Mouse (Mus musculus): ENCODE data around the gene Amph. TPM values are rescaled to one million over a fixed set of nuclear protein-coding genes. Genes with fewer than 3 reads are reported as not detected.
"Not testable (repeated sequence)": the region's sequence is repeated elsewhere in the genome, so short reads cannot be mapped to it uniquely, and the experiment has no call there.

Amph gene
- 2.4 and 2.5 TPM in 2 replicates for polyA plus RNA-seq (2015; fragmentation: Nextera tagmentation; extraction: Ambion mirVana)

DNA sequence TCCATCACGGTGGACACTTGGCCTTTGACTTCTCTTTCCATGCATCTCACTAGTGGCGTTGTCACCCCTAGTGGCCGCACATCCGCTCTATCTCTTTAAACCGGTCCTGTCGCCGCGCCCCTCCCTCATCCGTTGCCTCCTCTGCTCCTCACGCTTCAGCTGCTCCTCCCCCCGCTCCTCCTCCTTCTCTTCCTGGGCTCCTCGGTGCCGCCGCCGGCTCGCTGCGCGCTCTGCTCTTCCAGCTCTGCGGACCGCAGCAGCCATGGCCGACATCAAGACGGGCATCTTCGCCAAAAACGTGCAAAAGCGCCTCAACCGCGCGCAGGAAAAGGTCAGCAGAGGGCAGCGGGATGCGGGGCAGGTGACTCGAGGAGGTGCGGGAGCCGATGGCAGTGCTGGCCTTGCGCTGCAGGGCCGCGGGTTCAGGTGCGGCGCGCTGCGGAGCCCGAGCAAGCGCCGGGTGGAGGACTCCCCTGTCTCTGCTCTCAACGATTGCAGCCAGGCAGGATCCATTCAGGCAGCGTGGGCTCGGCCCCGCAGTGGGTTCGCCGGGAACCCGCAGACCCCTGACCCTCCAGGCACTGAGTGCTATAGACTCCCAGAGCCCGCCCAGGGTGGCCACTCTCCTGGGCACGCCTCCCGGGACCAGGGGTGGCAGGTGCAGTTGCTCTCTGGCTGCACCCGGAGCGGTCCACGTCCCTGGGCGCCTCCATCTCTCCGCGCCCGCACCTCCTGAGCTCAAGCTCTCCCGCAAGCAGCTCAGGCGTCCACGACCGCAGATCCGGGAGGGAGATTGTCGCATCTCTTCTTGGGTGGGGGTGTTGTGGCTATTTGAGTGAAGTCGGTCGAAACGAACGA is at the start of gene Amph:
TSS of gene Amph (plus strand) at position 35 of the 858 bp plus-strand sequence.
- ATAC-seq (ENCODE audit: insufficient number of reproducible peaks, low FRiP score, low TSS enrichment, low read depth): peak; percentile 89
- peak within 1 kb of the TSS; percentile 28; the same call in 1 of the 2 replicates for H3K9ac ChIP-seq
- WGBS: under 1% methylated on average over 70 of the region's 70 CpGs

DNA sequence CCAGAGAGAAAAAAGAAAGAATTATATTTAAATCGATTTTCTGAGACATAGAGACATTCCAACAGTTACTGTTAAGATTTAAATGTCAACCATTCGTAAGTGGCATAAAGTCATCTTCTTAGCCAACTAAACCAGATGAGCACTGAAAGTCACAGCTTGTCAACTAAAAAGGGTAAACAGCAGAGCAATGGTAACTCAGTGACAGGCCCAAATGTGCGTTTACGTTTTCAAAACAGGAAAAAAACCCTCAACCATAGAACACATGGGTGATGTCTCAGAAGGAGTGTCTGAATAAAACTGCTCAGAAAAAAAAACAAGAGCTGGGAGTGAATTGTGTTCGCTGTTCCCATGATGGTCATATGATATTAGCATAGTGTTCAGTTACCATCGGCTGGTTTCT is 44.4 kb upstream of the Amph start:
- no peaks in the 10 kb centered on the region for H3K36me3 ChIP-seq
- H3K4me2 ChIP-seq (replicated peaks): no peak overlapping the region
- 79% methylated on average over 6 of the region's 6 CpGs for WGBS
- H3K27ac ChIP-seq (replicated peaks): no peak overlapping the region
- H3K9me3 ChIP-seq (replicated peaks): no peaks in the 10 kb centered on the region
- no peak overlapping the region for H3K4me3 ChIP-seq (replicated peaks)
- no peaks in the 10 kb centered on the region for H3K4me1 ChIP-seq
- no peaks in the 10 kb centered on the region for H3K27me3 ChIP-seq
- ATAC-seq (ENCODE audit: insufficient number of reproducible peaks, low FRiP score, low TSS enrichment, low read depth): no peak
- H3K9ac ChIP-seq: no peak overlapping the region

More for the DNA sequence above, at the start of gene Amph:
- H3K9me3 ChIP-seq (replicated peaks): no peaks in the 10 kb centered on the region
- peak within 1 kb of the TSS; percentile 95 for H3K4me2 ChIP-seq (replicated peaks)
- peaks cover 8% of the 10 kb centered on the region; the same call in 1 of the 2 replicates for H3K4me1 ChIP-seq
- H3K4me3 ChIP-seq (replicated peaks): peak within 1 kb of the TSS; percentile 64
- H3K36me3 ChIP-seq: no peaks in the 10 kb centered on the region
- no peak within 1 kb of the TSS for H3K27ac ChIP-seq (replicated peaks)
- H3K27me3 ChIP-seq: peaks cover 18% of the 10 kb centered on the region

DNA sequence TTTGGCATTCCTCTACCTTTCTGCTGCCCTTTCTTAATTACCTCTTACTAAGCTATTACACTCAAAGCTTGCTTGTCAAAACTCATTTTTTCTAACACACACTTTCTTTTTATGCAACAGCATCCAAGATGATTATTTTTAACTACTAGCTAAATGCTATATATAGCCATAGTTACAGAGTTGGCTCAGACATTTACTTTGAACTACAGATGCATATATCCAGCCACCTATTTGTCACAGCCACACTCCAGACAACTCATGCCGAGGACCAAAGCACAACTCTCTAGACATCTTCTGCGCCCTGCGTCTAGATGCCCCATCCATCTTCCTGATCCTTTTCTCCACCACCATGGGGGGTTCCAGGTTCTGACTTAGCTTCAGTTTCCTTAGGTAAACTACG is 33.2 kb upstream of the Amph start:
- Histone ChIP-seq H3K4me3 (replicated peaks) (no peak overlapping the region), H3K4me1 (no peaks in the 10 kb centered on the region), H3K9ac (no peak overlapping the region), H3K27me3 (no peaks in the 10 kb centered on the region), H3K36me3 (no peaks in the 10 kb centered on the region), H3K27ac (replicated peaks) (no peak overlapping the region), H3K4me2 (replicated peaks) (no peak overlapping the region), H3K9me3 (replicated peaks) (no peaks in the 10 kb centered on the region)
- no peak for ATAC-seq (ENCODE audit: insufficient number of reproducible peaks, low FRiP score, low TSS enrichment, low read depth)
- 88% methylated on average over 4 of the region's 4 CpGs for WGBS

DNA sequence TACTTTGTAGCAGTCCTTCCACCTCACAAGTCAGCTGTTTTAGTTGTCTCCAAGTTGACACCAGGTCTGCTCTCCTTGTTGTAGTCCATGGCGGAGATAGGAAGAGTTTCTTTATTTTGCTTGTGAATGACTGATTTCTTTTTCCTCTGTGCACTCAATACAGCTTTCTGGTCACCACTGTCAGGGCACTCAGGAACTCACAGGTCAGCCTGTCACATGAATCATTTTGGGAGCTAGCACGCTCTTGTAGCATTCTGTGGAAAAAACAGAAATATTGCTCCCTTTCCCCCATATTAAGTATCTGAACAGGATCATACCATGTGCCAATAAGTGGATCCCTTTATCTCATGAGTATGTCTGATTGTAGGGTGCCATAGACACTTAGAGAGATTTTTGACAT is 14.8 kb upstream of the Amph start:
- ATAC-seq (ENCODE audit: insufficient number of reproducible peaks, low FRiP score, low TSS enrichment, low read depth); H3K4me3 ChIP-seq (replicated peaks); H3K36me3 ChIP-seq; H3K4me2 ChIP-seq (replicated peaks); H3K27me3 ChIP-seq; H3K9ac ChIP-seq; H3K4me1 ChIP-seq; H3K27ac ChIP-seq (replicated peaks); H3K9me3 ChIP-seq (replicated peaks): not testable (repeated sequence)
- WGBS: 79% methylated on average over 1 of the region's 2 CpGs

DNA sequence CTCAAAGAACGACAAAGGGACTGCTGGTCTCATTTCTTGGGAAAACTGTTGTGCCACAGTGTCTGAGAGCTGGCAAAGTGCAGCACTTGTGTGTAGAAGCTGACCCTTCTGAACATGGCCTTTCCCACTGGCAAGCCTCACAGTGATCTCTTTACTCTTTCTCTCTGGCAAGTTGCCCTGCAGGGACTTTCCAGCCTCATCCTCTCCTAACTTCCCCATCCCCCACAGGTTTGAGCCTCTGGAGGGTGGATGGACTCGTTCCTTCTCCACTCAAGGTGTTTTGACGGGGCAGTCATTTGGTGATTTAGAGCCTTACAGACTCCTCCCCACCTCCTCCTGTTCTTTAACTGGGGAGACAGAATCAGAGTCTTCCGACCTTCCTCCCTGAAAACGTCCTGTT is 319 bp upstream of the Amph start:
- Histone ChIP-seq H3K27ac (replicated peaks) (no peak overlapping the region), H3K9ac (no peak overlapping the region), H3K4me3 (replicated peaks) (peak overlapping the region; percentile 64), H3K36me3 (no peaks in the 10 kb centered on the region), H3K4me1 (peaks cover 8% of the 10 kb centered on the region; the same call in 1 of the 2 replicates), H3K4me2 (replicated peaks) (peak overlapping the region; percentile 95), H3K9me3 (replicated peaks) (no peaks in the 10 kb centered on the region), H3K27me3 (peaks cover 18% of the 10 kb centered on the region)
- 17% methylated on average over 5 of the region's 5 CpGs for WGBS
- ATAC-seq (ENCODE audit: insufficient number of reproducible peaks, low FRiP score, low TSS enrichment, low read depth): no peak

DNA sequence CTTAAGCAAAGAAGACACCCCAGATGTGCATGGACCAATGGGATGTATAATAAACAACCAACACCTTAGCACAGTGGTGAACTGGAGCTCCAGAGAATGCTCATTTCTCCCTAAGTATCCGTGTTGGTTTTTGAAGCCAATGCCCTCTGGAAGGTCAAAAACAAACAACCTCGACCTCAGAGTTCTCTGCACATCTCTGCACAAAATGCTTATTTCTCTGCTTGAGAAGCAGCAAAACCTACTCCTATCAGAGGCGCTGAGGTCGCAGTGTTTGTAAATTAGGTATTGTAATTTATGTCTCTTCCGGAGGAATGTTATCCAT is 985 bp downstream of the Amph start:
- Histone ChIP-seq H3K9me3 (replicated peaks) (no peaks in the 10 kb centered on the region), H3K36me3 (no peaks in the 10 kb centered on the region), H3K4me3 (replicated peaks) (peak overlapping the region; percentile 64), H3K27me3 (peaks cover 18% of the 10 kb centered on the region), H3K4me1 (peaks cover 8% of the 10 kb centered on the region; the same call in 1 of the 2 replicates), H3K9ac (no peak overlapping the region), H3K4me2 (replicated peaks) (peak overlapping the region; percentile 95), H3K27ac (replicated peaks) (no peak overlapping the region)
- ATAC-seq (ENCODE audit: insufficient number of reproducible peaks, low FRiP score, low TSS enrichment, low read depth): 0 out of 2 replicates have a peak, but pooled peaks have one; percentile 15
- 11% methylated on average over 5 of the region's 5 CpGs for WGBS

DNA sequence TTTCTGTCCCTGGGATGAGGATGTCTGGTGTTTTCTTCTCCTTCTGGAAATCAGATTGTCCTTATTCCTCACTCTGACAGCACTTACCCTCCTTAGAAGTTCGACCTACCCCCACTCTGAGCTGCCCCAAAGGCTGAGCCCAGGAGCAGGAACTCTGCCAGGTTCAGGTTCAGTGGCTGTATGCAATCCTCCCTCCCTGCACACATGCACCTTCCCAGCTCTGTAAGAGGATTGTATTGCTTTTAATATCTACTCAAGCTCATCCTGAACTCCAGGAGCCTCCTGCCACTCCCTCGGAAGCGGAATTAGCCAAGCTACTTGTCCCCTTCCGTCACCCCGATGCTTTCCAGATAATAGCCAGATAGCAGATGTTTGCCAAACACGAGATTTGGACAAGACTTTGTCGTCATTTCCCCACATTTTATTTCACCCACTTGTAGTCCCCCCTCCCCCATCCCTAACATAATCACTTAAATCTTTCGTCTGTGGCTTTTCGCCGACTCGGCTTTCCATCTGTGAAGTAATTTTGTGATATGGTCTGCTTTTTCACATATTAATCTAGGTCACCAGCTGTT is 1.7 kb downstream of the Amph start:
- H3K27me3 ChIP-seq: peaks cover 18% of the 10 kb centered on the region
- no peak overlapping the region for H3K9ac ChIP-seq
- H3K36me3 ChIP-seq: no peaks in the 10 kb centered on the region
- ATAC-seq (ENCODE audit: insufficient number of reproducible peaks, low FRiP score, low TSS enrichment, low read depth): no peak
- H3K4me1 ChIP-seq: peaks cover 8% of the 10 kb centered on the region; the same call in 1 of the 2 replicates
- H3K4me2 ChIP-seq (replicated peaks): peak overlapping the region; percentile 95; the same call in 1 of the 2 replicates
- 47% methylated on average over 11 of the region's 11 CpGs for WGBS
- H3K27ac ChIP-seq (replicated peaks): no peak overlapping the region
- H3K9me3 ChIP-seq (replicated peaks): no peaks in the 10 kb centered on the region
- H3K4me3 ChIP-seq (replicated peaks): no peak overlapping the region

DNA sequence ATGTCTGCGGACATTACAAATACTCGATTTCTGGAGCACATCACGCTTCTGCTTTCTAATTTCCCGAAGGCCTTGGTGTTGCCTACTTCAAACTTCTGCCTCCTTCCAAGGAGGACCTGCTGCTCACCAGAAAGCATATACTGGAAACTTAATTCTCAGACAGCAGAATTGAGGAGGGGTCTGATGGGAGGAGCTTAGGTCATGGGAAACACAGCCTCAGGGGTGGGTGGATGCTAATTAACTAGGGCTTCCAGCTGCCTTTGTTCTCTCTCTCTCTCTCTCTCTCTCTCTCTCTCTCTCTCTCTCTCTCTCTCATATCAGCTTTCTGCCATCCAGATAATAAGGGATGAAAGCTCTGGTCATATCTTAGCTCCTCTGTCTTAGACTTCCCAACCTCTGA is 5.6 kb downstream of the Amph start:
- H3K9ac ChIP-seq: no peak overlapping the region
- no peak overlapping the region for H3K27ac ChIP-seq (replicated peaks)
- ATAC-seq (ENCODE audit: insufficient number of reproducible peaks, low FRiP score, low TSS enrichment, low read depth): no peak
- H3K27me3 ChIP-seq: peaks cover 10% of the 10 kb centered on the region
- no peaks in the 10 kb centered on the region for H3K36me3 ChIP-seq
- H3K4me3 ChIP-seq (replicated peaks): no peak overlapping the region
- no peaks in the 10 kb centered on the region for H3K9me3 ChIP-seq (replicated peaks)
- no peak overlapping the region for H3K4me2 ChIP-seq (replicated peaks)
- peaks cover 6% of the 10 kb centered on the region; the same call in 1 of the 2 replicates for H3K4me1 ChIP-seq
- WGBS: 81% methylated on average over 4 of the region's 4 CpGs

DNA sequence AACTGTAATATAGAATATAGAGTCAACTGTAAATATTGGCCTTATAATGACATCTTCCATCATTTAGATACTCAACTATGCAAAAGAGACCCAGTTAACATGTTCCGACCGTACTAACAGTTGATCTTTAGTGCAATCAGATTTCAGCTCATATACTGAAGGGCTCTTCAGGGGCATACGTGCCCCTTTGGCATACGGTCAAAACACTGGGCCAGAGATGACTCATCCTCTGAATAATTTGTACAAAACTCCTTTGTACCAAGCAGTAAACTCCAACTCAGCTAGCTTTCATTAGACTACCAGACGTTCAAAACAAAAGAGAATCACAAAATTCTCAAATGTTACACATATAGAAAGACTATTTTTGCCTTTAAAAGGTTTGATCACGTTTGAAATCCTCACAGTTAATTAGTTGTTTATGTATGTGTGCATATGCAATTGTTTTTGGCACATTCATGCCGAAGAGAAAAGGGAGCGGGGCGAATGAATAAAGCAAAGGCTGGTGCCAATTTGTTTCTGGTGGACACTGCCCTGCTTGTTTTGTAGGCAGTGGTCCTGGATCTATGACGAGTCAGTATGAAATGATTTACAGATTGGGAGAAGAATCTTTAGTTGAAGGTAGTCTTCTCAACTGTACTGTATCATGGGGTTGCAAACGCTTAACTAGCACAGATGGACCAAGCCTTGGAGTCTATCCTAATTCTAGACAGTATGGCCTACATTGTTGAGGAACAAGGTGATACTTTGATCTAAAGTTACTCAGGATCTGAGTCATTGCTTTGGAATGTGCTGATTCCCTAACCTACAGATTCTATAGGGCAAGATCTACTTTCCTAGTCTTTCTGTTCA is 8.3 kb downstream of the Amph start:
- Histone ChIP-seq H3K36me3 (no peaks in the 10 kb centered on the region), H3K9ac (no peak overlapping the region), H3K4me3 (replicated peaks) (no peak overlapping the region), H3K9me3 (replicated peaks) (no peaks in the 10 kb centered on the region), H3K27me3 (no peaks in the 10 kb centered on the region), H3K4me1 (no peaks in the 10 kb centered on the region), H3K27ac (replicated peaks) (no peak overlapping the region), H3K4me2 (replicated peaks) (no peak overlapping the region)
- WGBS: 78% methylated on average over 11 of the region's 11 CpGs
- ATAC-seq (ENCODE audit: insufficient number of reproducible peaks, low FRiP score, low TSS enrichment, low read depth): no peak

DNA sequence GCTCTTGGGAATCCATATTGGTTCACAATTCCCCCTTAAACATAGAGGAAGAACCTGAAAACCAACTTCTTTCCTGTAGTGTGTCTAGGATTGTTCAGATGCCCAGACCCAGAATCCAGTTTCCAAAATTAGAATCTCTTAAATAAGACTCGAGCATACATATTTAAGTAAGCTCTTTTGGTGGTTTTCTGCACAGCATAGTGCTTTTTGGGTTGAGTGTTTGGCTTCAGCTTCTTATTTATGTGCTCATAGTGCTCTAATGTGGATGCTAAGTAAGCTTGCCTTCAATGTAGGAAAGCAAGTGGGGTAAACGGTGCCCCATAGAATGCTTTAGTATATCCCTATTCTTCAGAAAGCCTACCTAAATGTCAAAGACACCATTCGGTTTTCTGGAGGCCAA is 9.0 kb downstream of the Amph start:
- no peak overlapping the region for H3K27ac ChIP-seq (replicated peaks)
- no peak for ATAC-seq (ENCODE audit: insufficient number of reproducible peaks, low FRiP score, low TSS enrichment, low read depth)
- 79% methylated on average over 3 of the region's 3 CpGs for WGBS

DNA sequence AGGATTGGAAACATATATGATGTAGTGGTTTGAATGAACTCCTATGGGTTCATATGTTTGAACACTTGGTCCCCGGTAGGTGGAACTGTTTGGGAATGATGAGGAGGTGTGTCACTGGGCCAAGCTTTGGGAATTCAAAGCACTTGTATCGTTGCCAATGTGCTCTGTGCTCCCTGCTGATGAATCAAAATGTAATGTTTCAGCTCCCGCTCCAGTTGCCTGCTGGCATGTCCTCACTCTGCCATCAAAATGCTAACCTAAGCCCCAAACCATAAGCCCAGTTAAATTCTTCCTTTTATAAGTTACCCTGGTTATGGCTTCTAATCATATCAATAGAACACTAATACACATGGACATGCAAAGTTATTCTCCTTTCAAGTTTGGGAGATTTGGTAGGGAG is 24.6 kb downstream of the Amph start:
- Histone ChIP-seq H3K9ac (no peak overlapping the region), H3K4me1 (no peaks in the 10 kb centered on the region), H3K4me2 (replicated peaks) (no peak overlapping the region), H3K9me3 (replicated peaks) (no peaks in the 10 kb centered on the region), H3K27ac (replicated peaks) (no peak overlapping the region), H3K36me3 (no peaks in the 10 kb centered on the region), H3K4me3 (replicated peaks) (no peak overlapping the region), H3K27me3 (no peaks in the 10 kb centered on the region)
- 85% methylated on average over 3 of the region's 3 CpGs for WGBS
- no peak for ATAC-seq (ENCODE audit: insufficient number of reproducible peaks, low FRiP score, low TSS enrichment, low read depth)

More for the DNA sequence above, 9.0 kb downstream of the Amph start:
- Histone ChIP-seq H3K9me3 (replicated peaks) (no peaks in the 10 kb centered on the region), H3K4me1 (no peaks in the 10 kb centered on the region), H3K9ac (no peak overlapping the region), H3K4me2 (replicated peaks) (no peak overlapping the region), H3K36me3 (no peaks in the 10 kb centered on the region), H3K4me3 (replicated peaks) (no peak overlapping the region), H3K27me3 (no peaks in the 10 kb centered on the region)
